Mouse (Mus musculus) kidney, adult 18-20 months (tissue): ENCODE measurements around the gene Rabgap1l.
A peak's percentile ranks its signal among the peaks of the same experiment; 100 is the strongest.

ENCODE experiments used
- DNase-seq: peaks from one replicate; pipeline ENCODE4 v3.0.0; 2021

The Rabgap1l gene

GRCm38 (mm10) chr1:160588911-160589590 lies 204.0 kb downstream of the Rabgap1l start:
- DNase-seq = no peak

- no peak for DNase-seq
These were observed 213.4 kb downstream of the Rabgap1l start for GRCm38 (mm10) chr1:160579309-160580233.

- DNase-seq = no peak
These were observed 216.9 kb downstream of the Rabgap1l start for GRCm38 (mm10) chr1:160576124-160576523.

- DNase-seq = no peak
These were observed 219.0 kb downstream of the Rabgap1l start for GRCm38 (mm10) chr1:160574039-160574438.

GRCm38 (mm10) chr1:160566458-160566857 lies 226.6 kb downstream of the Rabgap1l start:
- no peak for DNase-seq

GRCm38 (mm10) chr1:160561381-160561780 lies 231.6 kb downstream of the Rabgap1l start:
- DNase-seq = no peak

GRCm38 (mm10) chr1:160550636-160551035 lies 242.4 kb downstream of the Rabgap1l start:
- no peak for DNase-seq

GRCm38 (mm10) chr1:160547934-160548876 lies 244.8 kb downstream of the Rabgap1l start:
- DNase-seq = no peak

- DNase-seq = no peak
These were observed 257.4 kb downstream of the Rabgap1l start for GRCm38 (mm10) chr1:160535649-160536048.

- DNase-seq = no peak
These were observed 258.3 kb downstream of the Rabgap1l start for GRCm38 (mm10) chr1:160534571-160535335.

- DNase-seq = no peak
These were observed 259.7 kb downstream of the Rabgap1l start for GRCm38 (mm10) chr1:160533209-160533820.

- DNase-seq = peak; percentile 73
These were observed 261.6 kb downstream of the Rabgap1l start for GRCm38 (mm10) chr1:160531402-160531801.

GRCm38 (mm10) chr1:160521918-160522317 lies 271.1 kb downstream of the Rabgap1l start:
- DNase-seq = no peak

- DNase-seq = no peak
These were observed 272.3 kb downstream of the Rabgap1l start for GRCm38 (mm10) chr1:160520665-160521064.

GRCm38 (mm10) chr1:160519896-160520465 lies 273.0 kb downstream of the Rabgap1l start:
- DNase-seq = no peak

GRCm38 (mm10) chr1:160518552-160518951 lies 274.5 kb downstream of the Rabgap1l start:
- DNase-seq = no peak

- no peak for DNase-seq
These were observed 285.2 kb downstream of the Rabgap1l start for GRCm38 (mm10) chr1:160507766-160508165.

- no peak for DNase-seq
These were observed 296.0 kb downstream of the Rabgap1l start for GRCm38 (mm10) chr1:160496906-160497577.

GRCm38 (mm10) chr1:160485731-160486130 lies 307.3 kb downstream of the Rabgap1l start:
- no peak for DNase-seq

GRCm38 (mm10) chr1:160485028-160485427 lies 308.0 kb downstream of the Rabgap1l start:
- DNase-seq = no peak

GRCm38 (mm10) chr1:160481643-160482042 lies 311.4 kb downstream of the Rabgap1l start:
- no peak for DNase-seq
